ENCODE assay signal across 9 mouse cellular contexts in genomic region chr5:23416286-23416643, GRCm38 (mm10). TPM values are rescaled to one million over a fixed set of nuclear protein-coding genes. Genes with fewer than 3 reads are reported as not detected.
DNase-seq lines count a peak whose midpoint lies in the region; ATAC-seq and TF ChIP-seq lines count a peak whose summit lies in the region.
"Had no signal": no experiment of that assay in that cellular context is flagged by ENCODE, and none has a peak within 500 bp of the region (broad histone marks: within the 10 kb centered on the region; RNA-seq: fewer than 3 reads in every experiment).

No protein-coding gene starts in this region.

- H3K9ac ChIP-seq in heart, embryonic 13.5 days, result 0 out of 2 replicates have a peak overlapping the region, but pooled peaks have one; percentile 1
- no peak overlapping the region for H3K9ac ChIP-seq in ES-Bruce4 (ENCODE audit: low read depth, poor library complexity, severe bottlenecking)
- H3K9ac ChIP-seq in forebrain, embryonic 14.5 days (ENCODE audit: low read length), result peak overlapping the region; percentile 25; the same call in 1 of the 2 replicates

- peak overlapping the region; percentile 71 for H3K27ac ChIP-seq in heart, embryonic 13.5 days (replicated peaks)
- H3K27ac ChIP-seq in ES-Bruce4 (ENCODE audit: insufficient read depth, low read length), result peak overlapping the region; percentile 77; the same call in 1 of the 2 replicates
- peak overlapping the region; percentile 58; the same call in 1 of the 2 replicates for H3K27ac ChIP-seq in forebrain, embryonic 14.5 days (ENCODE audit: low read depth, low read length)

- 33% methylated on average over 6 of the region's 6 CpGs for WGBS in heart, embryonic 13.5 days
- WGBS in forebrain, embryonic 14.5 days, result 42% methylated on average over 6 of the region's 6 CpGs

- no peaks in the 10 kb centered on the region for H3K9me3 ChIP-seq in heart, embryonic 13.5 days
- no peaks in the 10 kb centered on the region for H3K9me3 ChIP-seq in ES-Bruce4 (replicated peaks; ENCODE audit: control insufficient read depth, insufficient read depth, low read length, poor library complexity, severe bottlenecking)
- no peaks in the 10 kb centered on the region for H3K9me3 ChIP-seq in forebrain, embryonic 14.5 days (replicated peaks; ENCODE audit: control insufficient read depth, low read length)

- H3K4me1 ChIP-seq in heart, embryonic 13.5 days, result peaks cover 90% of the 10 kb centered on the region
- H3K4me1 ChIP-seq in ES-Bruce4 (ENCODE audit: control insufficient read depth, insufficient read depth, low read length), result peaks cover 5% of the 10 kb centered on the region
- peaks cover 62% of the 10 kb centered on the region for H3K4me1 ChIP-seq in forebrain, embryonic 14.5 days (ENCODE audit: control insufficient read depth, insufficient read depth, low read length)

- peaks cover 19% of the 10 kb centered on the region for H3K36me3 ChIP-seq in heart, embryonic 13.5 days
- H3K36me3 ChIP-seq in ES-Bruce4 (ENCODE audit: control insufficient read depth, insufficient read depth, low read length, poor library complexity, severe bottlenecking), result peaks cover under 1% of the 10 kb centered on the region
- peaks cover 15% of the 10 kb centered on the region; the same call in 1 of the 2 replicates for H3K36me3 ChIP-seq in forebrain, embryonic 14.5 days (ENCODE audit: control insufficient read depth, insufficient read depth, low read length)

- no peak for ATAC-seq in heart, embryonic 13.5 days (ENCODE audit: extremely low read depth, insufficient number of reproducible peaks, low FRiP score, low TSS enrichment)
- ATAC-seq in forebrain, embryonic 14.5 days, result peak; percentile 4; the same call in 1 of the 2 replicates
- ATAC-seq in megakaryocyte-erythroid progenitor cell, adult 5-6 weeks (replicated peaks; ENCODE audit: low FRiP score, low TSS enrichment, poor library complexity, severe bottlenecking), result peak; percentile 52

- no peak overlapping the region for H3K4me3 ChIP-seq in heart, embryonic 13.5 days
- no peak overlapping the region for H3K4me3 ChIP-seq in ES-Bruce4 (ENCODE audit: low read depth, low read length)
- no peak overlapping the region for H3K4me3 ChIP-seq in forebrain, embryonic 14.5 days (ENCODE audit: low read depth, low read length)

- H3K27me3 ChIP-seq in heart, embryonic 13.5 days (replicated peaks), result no peaks in the 10 kb centered on the region
- H3K27me3 ChIP-seq in ES-Bruce4 (ENCODE audit: control insufficient read depth, insufficient read depth, low read length, poor library complexity, severe bottlenecking), result no peaks in the 10 kb centered on the region
- no peaks in the 10 kb centered on the region for H3K27me3 ChIP-seq in forebrain, embryonic 14.5 days (replicated peaks; ENCODE audit: control insufficient read depth, insufficient read depth, low read length)

- peak overlapping the region; percentile 39 for H3K4me2 ChIP-seq in heart, embryonic 13.5 days
- H3K4me2 ChIP-seq in forebrain, embryonic 14.5 days (ENCODE audit: low read length), result no peak overlapping the region

- TF ChIP-seq POLR2A in ES-Bruce4 (IDR thresholded peaks at IDR 0.05; ENCODE audit: insufficient read depth, low read length), result no peak

- TF ChIP-seq EP300 in ES-Bruce4 (IDR thresholded peaks at IDR 0.05; ENCODE audit: insufficient read depth, low read depth, low read length), result peak; percentile 84

- no peak for TF ChIP-seq CTCF in ES-Bruce4 (IDR thresholded peaks at IDR 0.05; ENCODE audit: low read depth, low read length)

- no peak for DNase-seq in heart, postnatal 4 days
- DNase-seq in forebrain, embryonic 14.5 days (ENCODE audit: low spot score), result no peak
- DNase-seq in adipocyte (ENCODE audit: low spot score), result no peak
- DNase-seq in embryo, embryonic 9.5 days (ENCODE audit: extremely low spot score), result no peak
- DNase-seq in layer of hippocampus, postnatal 10 days (ENCODE audit: low spot score in 2 of 2), result no peak
- DNase-seq: right cerebral cortex, adult 18-20 months had no signal

RNA-seq across cellular contexts. Expression of gene Kmt2e, which starts 18.0 kb away (rescaled TPM):
- polyA plus RNA-seq in heart, embryonic 13.5 days (2015; fragmentation: Nextera tagmentation; extraction: Ambion mirVana), result 61.7 and 64.4 TPM in 2 replicates
- total RNA-seq in heart, postnatal 4 days (2021), result 10 to 100 TPM; 57.0 to 58.4 TPM
- 36.5 and 40.3 TPM in 2 replicates for polyA plus RNA-seq in ES-Bruce4 (2011; ENCODE audit: insufficient read depth, insufficient read length, low read depth, missing spikeins)
- 131 and 154 TPM in 2 replicates for polyA plus RNA-seq in forebrain, embryonic 14.5 days (2014; fragmentation: Nextera tagmentation; extraction: Ambion mirVana)
- 76.3 and 85.2 TPM in 2 replicates for total RNA-seq in megakaryocyte-erythroid progenitor cell, adult 5-6 weeks (2014; fragmentation: Nextera tagmentation)
- total RNA-seq in megakaryocyte-erythroid progenitor cell, adult 5-6 weeks (2017), result 36.9 and 85.3 TPM in 2 replicates
- 100 to 1,000 TPM; 114 to 131 TPM for total RNA-seq in layer of hippocampus, postnatal 10 days (2021)
